Mouse (Mus musculus): ENCODE data around the gene Ppt2.

Gene Ppt2

DNA sequence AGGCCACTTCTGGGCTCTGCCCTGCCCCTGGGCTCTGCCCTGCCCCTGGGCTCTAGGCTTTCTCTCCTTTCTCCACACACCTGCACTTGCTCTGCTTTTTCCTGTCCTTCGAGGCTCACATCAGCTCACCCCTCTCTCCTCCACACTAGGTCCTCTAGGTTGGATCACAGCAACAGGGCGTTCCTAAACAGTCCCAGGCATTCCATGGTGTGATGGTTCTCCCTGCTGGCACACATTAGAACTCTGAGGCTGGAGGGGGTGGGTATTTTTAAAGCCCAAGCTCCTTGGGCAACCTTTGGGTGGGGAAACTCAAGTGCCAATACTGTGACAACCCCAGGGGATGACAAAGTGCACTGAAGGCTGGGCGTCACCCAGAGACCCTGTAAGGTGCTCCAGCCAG, 9.1 kb upstream of the Ppt2 start:
- no peak for DNase-seq

DNA sequence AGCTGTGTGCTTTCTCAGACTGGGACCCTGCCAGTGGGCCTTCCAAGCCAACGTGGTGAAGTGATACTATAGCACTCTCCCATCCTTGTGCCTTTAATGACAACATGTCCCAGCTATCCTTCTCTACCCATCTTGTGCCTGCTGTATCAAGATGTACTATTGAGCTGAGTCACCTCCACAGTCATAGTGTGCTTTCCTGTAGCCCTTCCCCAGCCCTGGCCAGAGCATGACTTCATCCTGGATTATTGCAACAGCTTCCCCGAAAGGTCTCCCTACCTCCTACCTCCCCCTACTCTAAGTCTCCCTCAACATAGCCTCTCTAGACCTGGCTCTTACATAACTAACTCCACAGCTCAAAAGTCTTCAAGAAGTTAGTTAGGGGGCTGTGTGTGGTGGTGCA, 7.4 kb upstream of the Ppt2 start:
- no peak for DNase-seq

DNA sequence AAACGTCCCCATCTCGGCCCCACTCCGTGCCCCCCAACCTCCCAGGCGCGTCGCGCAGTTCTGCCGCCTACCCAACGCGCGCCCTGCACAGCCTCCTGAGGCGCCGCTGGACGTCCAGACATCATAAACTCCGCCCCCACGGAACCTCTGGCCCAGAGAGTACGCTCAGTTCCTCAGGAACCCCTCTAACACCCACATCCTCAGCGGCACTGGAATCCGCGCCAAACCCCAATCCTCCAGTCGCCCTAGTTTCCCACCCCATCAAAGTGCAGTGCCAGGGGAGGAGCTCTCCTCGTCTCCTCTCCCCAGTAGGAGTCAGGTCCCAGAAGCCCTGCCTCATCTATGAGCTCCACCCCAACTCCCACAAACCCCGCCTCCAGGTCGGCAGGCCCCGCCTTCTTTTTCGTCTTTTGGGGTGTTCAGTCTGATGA, 4.0 kb upstream of the Ppt2 start:
- peak; percentile 85 for DNase-seq

DNA sequence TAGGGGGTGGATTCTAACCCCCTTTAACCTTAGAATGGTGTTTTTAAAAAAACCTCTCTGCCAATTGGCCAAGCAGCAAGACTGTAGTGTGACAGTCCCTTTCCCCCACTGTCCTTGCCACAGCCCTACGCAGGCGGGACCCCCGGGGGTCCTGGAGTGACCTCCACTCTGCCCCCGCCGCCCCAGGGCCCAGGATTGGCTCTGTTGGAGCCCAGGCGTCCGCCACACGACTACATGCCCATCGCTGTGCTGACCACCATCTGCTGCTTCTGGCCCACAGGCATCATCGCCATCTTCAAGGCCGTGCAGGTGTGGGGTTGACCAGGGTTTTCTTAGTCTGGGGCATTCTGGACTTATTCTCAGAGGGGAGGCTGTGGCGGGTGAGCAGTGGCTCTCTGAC, 3.3 kb upstream of the Ppt2 start:
- DNase-seq, result no peak

DNA sequence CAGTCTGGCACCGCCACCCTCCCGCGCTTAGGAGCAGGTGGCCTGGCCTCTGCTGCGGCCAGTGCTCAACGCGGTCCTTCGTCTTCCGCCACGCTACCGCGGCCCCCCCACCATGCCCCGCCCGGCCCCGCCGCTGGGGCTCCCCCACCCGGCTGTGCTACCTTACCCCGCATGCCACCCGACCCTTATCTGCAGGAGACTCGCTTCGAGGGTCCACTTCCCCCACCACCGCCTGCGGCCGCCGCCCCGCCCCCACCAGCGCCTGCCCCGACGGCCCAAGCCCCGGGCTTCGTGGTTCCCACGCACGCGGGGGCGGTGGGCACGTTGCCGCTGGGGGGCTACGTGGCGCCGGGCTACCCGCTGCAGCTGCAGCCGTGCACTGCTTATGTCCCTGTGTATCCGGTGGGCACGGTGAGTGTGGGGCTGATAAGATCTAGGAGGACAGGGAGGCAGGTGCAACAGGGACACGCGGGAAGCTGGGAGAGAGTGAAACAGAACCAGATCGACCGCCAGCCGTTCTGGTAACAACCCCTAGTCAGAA, 2.5 kb upstream of the Ppt2 start:
- no peak for DNase-seq

DNA sequence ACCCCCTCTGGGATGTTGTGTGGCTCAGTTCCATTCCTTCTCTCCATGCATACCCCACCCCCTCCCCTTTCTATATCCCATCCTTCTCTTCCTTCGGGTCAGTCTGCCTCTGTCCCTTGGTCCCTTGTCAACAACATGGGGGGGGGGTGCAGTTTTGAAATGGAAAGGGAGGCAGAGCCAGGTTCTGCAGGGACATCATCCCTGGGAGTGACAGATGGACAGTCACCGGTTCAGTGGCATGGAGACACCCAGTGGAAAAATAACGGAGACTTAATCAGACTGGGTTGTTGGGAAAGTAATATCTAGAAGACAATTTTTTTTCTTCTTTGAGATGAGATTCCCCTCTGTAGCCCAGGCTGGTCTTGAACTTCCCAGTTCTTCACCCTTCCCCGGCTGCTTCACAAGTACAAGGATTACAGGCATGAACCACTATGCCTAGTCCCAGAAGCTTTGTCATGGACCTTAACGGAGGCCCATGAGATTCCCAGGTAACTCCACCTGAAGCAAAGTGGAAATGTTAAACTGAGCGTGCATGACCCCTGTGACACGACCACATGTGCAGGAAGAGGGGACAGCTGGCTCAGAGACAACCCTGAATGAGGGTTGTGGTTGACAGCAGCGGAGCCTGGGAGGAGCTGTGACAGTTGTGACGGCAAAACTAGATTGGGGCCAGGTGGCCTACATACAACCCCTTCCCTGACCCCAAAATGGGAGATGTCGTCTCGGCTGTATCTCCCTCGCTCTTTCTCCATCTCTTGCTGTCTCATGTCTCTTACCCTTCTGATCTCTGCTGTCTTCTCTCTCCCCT, 1.7 kb upstream of the Ppt2 start:
- DNase-seq, result no peak

DNA sequence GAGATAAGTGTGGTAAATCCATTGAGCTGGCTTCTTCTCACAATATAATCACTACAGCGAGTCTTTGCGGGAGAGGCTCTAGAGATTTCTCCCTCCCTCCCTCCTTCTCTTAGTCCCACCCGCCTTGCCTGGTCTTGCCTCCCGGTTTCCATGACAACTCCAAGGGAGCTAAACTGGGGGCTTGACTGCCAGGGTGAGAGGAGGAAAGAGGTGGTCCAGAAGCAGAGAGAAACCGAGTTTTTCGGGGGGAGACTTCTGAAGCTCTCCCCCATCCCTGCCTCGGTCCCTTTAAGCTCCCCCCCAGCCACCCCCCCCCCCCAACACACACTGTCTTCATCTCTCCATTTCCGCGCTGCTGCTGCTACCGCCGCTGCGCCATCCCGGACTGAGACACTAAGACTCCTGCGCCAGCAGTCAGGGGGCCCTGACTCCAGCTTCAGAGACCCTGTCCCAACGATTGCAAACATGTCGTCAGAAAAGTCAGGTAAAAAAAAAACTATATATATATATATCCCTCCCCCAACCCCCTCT, 976 bp upstream of the Ppt2 start, which contains the start of gene Prrt1:
TSS of gene Prrt1 (plus strand) at position 313 of the 531 bp plus-strand sequence.
- DNase-seq, result peak; percentile 68

DNA sequence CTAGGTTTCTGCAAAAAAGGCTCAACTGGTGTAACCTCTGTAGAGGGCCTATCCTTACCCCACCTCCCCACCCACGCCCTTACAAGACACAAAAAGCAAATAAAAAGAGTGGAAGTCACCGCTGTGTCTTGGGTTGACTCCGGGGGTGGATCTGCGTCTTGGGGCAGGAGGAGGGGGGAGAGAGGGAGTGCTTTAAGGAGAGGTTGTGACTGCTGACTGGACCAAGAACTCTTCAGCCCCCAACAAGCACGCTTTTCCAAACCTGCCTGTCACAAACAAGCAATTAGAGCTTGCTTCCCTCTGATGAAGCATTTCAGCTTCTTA, 296 bp upstream of the Ppt2 start:
- DNase-seq, result no peak

DNA sequence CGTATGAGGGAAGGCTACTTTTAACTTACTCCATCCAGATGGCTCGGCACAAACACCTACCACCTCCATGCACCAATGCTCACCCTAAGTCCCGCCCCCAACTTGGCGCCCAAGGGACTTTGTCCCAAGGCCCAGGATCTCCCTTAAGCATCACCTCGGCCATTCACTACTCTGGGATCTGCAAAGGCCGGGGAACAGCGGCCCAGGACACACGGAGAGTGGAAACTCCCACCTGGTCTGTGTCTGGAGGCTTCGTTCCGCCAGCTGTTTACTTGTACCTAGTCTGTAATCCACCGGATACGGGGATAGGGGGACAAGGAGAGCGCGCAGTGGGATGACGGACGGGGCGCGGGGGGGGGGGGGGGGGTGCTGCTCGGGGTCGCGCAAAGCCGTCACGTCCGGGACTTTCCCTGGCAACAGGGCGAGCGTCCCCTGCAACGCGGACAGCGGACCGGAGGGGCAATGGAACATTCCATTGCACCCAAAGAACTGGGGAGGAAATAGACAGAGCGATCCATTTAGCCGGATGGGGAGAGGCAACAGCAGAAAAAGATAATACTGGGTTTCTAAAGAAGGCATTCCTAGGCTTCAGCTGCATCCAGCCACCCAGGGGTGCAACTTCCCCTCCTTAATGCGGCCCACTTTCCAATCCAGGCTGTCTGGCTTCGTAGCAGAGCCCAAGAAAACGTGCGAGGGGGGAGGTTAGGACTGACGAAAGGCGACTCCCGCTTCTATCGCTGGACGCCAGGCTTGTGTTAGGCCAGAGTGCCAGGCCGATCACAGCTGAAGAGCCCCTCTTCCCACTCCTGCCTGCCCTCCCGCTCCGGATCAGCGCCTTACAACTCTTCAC, 992 bp downstream of the Ppt2 start:
- peak; percentile 89 for DNase-seq

DNA sequence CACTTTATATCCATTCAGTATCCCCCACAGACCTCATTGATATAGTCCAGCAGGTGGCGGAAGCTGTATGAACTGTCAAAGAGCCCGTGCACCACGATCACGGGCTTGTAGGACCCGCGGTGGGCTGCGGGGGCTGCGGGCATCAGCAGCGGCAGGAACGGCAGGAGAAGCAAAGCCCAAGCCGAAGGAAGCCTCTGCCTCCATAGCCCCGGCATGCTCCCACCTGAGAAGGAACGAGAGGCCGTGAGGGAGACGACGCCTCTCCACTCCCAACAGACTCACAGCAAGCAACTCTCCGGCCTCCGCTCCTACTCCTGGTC, 1.6 kb downstream of the Ppt2 start:
- DNase-seq, result no peak

DNA sequence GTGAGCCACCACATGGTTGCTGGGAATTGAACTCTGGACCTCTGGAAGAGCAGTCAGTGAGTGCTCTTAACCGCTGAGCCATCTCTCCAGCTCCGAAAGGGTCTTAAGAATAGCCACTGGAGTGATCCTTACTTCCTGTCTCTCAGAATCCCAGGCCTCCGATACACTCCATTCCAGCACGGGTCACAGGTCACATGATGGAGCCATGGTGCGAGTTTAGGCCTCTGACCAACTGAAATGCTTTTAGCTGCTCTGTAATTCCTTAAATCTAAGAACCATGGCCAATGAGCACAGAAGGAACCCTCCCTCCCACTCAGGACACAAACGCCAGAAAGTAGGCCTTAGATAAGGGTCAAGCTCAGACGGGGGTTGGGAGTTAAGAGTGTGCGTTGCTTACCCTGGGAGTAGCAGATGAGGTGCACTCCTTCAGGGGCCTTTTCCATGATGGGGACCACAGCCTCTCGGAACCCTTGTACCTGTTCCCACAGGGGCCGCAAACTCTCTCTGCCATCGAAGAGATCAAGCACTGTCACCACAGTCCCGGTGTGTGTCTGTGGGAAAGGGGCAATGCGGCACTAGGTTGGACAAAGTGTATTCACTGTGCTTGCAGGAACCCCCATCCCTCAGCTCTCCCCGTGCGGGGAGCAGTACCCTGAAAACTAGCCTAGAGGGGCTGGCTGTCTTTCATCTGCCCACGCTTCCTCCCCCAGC, 2.1 kb downstream of the Ppt2 start:
- no peak for DNase-seq

DNA sequence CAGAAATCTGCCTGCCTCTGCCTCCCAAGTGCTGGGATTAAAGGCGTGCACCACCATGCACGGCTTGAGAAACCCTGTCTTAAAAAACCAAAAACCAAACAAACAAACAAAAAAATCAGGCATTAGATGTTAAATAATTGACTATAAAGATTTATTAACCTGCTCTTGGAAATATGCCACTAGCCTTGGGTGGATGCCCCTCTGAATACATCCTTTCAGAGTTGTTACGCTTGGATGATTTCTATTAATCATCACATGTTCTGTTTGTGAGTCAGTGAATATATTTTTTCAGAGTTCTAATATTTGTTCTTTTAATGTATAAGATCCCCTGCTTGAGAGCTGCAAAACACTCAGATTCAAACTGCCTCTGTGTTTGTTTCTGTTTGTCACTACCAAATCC, 3.3 kb downstream of the Ppt2 start:
- DNase-seq, result no peak

DNA sequence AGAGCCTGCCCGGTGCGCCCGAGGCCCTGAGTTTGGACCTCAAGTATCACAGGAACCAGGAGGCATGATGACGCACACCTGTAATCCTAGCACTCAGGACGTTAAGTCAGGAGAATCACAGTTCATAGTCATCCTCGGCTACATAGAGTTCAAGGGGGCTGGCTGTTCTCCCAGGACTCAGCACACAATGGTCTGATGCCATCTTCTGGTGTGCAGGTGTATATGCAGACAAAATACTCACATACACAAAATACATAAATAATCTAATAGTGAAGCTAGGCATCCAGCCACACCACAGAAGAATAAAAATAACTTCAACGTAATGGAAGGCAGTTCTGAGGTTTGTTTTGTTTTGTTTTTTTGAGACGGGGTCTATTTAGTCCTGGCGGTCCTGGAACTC, 5.1 kb downstream of the Ppt2 start:
- DNase-seq, result no peak

DNA sequence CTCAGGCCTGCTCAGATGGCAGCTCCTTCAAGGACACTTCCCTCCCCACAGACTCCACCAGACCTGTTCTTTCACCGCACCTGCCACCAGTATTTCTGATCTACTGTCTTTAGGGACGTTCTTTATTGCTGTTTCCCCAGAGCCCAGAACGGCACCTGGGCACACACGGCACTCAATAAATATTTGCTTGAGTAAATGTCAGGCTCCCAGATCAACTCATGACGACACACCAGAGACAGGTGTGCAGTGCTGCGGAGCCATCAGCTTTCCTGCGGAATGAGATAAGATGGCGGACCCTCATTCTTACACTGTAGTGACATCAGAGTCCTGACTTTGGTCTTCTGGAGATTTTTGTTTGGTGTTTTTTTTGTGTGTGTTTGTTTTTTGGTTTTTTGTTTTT, 7.3 kb downstream of the Ppt2 start:
- no peak for DNase-seq

DNA sequence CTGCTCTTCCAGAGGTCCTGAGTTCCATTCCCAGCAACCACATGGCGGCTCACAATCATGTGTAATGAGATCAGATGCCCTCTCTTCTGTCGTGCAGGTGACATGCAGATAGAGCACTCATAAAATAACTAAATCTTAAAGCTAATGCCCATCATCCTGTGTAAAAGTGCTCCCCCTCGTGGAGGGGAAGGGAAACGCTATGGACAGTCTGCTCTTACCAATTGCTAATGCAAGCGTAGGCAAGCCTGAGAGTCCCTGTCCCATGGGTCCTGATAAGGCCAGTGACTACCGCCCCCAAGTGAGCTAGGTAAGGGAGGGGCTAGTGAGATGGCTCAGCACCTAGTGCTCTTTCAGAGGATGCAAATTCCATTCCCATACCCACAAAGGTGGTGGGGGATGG, 9.3 kb downstream of the Ppt2 start:
- DNase-seq, result no peak

DNA sequence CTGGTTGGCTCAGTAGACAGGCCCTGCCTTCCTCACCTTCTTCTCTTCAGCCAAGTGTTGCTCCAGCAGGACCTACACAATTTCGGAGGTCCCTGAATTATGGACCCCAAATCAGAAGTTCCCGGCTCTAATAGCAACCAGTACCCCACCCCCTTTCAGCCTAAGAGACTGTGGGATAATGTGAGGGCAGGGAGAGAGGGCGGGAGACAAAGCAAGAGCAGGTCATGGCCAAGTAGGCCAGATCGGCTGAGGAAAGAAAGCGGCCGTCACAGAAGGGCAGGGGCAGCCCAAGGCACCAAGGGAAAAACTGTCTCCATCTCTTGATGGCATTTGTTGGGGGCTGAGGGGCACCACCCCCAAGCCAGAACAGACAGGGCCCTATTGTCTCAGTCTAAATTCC, 12.4 kb downstream of the Ppt2 start, which contains the start of gene Egfl8:
TSS of gene Egfl8 (minus strand) at position 101 of the 400 bp plus-strand sequence.
- DNase-seq, result no peak

DNA sequence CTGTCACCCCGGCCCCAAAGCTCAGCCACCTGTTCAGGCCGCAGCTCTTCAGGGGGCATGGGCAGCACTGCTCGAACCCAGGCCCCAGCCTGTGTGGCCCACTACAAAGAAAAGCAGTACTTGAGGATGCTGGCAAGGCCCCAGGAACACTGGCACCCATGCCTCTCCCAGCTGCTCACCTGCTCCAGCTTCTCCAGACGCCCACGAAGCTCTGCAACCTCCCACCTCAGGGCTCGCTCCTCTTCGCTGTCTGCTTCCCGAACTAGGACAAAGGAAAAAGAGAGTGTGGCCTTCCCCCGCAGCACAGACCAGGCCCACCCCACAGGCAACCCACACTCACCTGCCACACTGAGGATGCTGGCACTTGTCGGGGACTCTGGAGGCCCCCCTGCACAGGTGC, 14.5 kb downstream of the Ppt2 start:
- no peak for DNase-seq

DNA sequence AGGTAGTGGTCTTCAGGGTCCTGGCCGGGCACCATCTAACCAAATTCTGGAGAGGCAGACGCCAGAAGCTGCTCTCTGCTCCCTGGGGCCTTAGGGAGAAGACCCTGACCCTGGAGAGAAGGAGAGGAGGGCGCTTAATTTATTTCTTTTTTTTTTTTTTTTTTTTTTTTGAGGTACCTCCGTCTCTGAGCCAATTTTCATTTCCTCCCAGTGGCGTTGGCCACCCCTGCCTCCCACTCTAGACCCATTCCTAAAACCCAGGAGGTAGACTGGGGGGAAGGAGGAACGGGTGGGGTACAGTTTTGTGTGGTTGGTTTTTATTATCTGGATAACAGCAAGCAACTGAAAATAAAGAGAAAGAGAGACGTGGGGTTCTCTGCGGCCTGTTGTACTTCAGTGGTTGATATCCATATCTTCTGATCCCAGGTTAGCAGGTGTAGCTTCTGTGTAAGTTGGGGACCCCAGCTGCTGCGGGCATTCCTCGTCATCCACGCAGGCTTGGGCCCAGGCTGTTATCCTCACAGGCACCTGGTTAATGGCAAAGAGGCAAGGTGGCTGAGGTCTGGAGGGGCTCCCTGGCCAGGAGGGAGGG, 15.2 kb downstream of the Ppt2 start:
- DNase-seq, result no peak

DNA sequence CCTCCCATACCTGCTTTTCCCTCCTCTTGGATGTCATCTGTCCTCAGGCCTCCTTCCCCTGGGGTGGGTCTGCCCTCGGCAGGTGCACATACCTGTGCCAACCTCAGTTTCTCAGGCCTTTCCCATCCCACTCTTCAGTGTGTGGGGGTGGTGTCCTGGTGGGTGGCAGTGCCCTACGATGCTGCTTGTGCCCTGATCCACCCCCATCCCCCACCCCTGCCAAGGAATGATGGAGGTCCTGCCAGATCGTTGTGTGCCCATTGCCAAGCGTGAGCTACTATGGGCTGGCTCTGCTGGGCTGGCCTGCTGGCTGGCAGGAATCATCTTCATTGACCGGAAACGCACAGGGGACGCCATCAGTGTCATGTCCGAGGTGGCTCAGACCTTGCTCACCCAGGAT, 17.3 kb downstream of the Ppt2 start:
- DNase-seq, result no peak

DNA sequence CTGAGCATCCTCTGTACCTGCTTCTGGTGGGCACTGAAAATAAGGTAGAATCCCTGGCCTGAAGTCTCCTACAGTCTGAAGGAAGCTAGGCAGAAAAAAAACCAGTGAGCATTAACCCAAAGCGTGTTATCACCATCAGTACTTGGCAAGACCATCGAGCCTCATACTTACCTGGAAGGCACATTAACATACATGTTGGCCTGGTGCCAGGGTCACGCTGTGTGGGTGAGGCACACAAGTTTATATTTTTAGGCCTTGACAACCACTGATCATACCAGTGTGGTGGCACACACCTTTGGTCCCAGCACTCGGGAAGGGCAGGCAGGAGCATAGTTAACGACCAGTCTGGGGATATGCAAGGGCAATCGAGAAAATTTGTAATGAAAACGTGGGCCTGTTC, 20.3 kb downstream of the Ppt2 start:
- DNase-seq, result no peak

DNA sequence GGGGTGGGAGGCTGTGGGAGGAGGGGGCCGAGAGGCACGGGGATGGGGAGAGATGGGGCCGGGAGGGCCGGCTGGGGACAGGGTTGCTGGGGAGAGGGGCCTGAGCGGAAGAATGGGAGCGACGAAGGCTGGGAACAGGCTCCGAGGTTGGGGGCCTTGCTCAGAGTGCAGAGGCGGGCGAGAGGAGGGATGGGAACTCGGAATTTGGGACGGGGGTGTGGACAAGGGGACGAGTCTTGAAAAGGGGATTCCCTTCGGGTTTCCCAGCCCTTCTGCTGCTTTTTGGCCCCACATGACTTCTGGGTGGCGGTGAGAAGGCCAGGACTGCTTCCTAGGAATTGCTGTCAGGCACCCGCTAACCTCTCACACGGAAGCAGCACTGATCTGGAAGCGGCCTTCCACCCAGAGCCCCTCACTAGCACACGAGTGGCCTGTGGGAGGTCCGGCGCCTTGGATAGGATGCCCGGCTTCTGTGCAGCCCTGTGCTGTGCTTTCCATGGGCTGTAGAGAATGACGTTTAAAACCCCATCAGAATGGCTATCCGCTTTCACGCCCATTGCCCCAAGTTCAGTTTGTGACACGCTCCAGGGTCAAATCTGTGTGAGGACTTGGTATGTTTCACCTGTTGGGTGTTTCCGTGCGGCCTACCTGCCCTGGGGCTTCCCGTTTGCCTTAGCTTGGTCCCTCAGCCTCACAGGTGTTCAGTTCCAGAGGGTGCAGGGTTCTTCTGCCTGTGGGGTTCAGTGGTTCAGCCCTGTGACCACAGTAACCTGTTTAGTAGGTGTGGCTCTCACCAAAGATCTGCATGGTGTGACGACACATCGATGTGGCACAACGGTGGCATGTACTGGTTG, 21.9 kb downstream of the Ppt2 start:
- no peak for DNase-seq

DNA sequence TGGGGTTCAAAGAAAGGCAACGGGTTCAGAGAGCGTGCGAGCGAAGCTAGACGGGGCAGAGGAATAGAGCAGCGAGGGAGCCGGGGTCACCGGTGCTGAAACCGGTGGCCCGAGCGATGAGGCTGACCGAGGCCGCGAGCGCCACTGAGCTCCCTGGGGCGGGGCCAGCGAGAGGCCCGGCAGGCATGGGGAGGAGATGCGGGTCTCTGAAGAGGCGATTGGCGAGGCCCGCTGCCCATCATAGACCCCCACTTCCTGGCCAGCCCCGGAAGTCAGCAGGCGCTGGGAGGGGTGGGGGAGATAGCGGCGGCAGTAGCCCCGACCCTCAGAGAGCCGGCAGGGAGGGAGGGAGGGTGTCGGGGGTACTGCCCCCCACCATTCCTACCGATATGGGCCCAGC, 22.7 kb downstream of the Ppt2 start:
- DNase-seq, result peak; percentile 98

All from right cerebral cortex, postnatal 25 days (tissue).